Mouse (Mus musculus) thymus, postnatal 0 days (tissue): ENCODE data around the gene Brinp2. TPM values are rescaled to one million over a fixed set of nuclear protein-coding genes. Genes with fewer than 3 reads are reported as not detected.

Source experiments
- DNase-seq: peaks from one replicate; pipeline ENCODE4 v3.0.0-alpha.2; 2015; ENCODE audit warnings: low spot score
- polyA plus RNA-seq: library from polyadenylated mRNA; unstranded; fragments of >200 nt; fragmentation: Nextera tagmentation; extraction: Ambion mirVana; gene quantifications from 2 replicates; pipeline ENCODE4 v1.2.1, GENCODE M21; 2015

Brinp2 gene
- polyA plus RNA-seq: 0.35 and 0.57 TPM in 2 replicates

- DNase-seq: no peak
Measured at GRCm38 (mm10) chr1:158356051-158356461, at the start of gene Brinp2. Gene Brinp2 (minus strand): TSS chr1:158356326.

DNA sequence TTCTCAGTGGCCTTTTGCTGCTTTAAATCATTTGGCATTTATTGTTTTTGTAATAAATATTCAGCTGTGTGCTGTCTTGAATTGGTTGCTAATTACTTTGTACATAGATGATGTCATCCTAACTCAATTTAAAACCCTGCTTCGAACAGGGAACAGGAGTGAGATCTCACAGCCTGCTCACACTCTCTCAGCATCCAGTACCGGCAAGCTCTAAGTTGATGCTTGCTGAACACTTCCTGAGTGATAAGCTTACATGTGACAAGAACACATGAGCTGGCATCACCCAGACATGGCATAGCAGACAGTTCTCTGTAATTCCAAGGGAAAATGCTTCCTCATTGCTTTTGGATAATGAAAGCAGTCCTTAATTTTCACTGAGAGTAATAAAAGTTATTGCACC, 44.8 kb upstream of the Brinp2 start:
- DNase-seq: no peak

DNA sequence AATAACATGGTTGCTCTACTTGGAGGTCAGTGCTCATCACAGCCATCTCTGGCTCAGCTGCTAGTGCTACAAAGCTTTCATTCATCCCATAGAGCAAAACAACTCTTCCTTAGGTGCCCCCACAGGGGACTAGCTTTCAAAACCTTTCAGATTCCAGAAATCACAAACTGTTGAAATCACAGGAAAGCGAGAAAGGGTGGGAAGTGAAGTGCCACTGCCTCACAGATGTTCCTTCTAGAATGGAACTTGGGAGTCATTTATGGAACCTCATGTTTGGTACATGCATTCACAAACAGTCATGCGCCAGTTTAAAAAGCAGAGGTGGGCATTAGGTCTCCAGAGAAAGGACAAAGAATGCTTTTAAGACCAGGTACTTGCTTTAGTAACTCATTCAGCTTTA, 40.9 kb upstream of the Brinp2 start:
- no peak for DNase-seq

DNA sequence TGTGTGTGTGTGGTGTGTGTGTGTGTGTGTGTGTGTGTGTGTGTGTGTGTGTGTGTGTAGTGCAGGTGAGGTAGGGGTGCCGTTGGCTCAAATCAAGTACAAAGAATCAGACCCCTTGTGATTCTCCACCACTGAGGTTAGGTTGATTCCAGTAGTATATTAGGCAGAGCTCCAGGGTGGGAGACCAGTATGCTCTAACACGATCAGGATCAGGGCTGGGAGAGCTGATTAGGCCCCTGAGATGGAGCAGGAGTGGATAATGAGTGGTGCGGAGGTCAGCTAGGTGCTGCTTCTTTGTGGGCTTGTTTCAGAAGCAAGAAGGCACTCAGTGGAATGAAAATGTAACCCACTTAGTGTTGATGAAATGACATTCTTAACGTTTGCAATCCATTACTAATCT, 34.6 kb upstream of the Brinp2 start:
- DNase-seq: no peak

DNA sequence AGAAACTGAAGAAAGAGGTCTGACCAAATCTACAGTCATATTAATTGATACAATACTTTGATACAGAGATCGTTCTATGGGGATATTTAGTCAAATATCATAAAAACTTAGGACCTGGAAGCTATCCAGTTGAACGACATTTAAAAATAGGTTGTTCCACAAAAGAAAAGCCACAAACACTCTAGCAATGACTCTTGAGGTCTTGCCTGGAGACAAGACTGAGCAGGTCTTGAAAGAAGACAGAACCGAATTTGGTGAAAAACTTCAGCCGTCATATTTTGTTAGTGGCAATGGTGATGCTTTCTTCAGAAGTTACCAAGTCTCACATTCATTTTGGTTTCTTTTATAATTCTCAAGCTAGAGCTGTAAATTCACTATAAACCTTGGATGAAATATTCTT, 32.9 kb upstream of the Brinp2 start:
- no peak for DNase-seq

GRCm38 (mm10) chr1:158386781-158387180, 30.7 kb upstream of the Brinp2 start:
- no peak for DNase-seq

- DNase-seq: no peak
Measured at GRCm38 (mm10) chr1:158385311-158385710, 29.2 kb upstream of the Brinp2 start.

GRCm38 (mm10) chr1:158383210-158383609, 27.1 kb upstream of the Brinp2 start:
- no peak for DNase-seq

DNA sequence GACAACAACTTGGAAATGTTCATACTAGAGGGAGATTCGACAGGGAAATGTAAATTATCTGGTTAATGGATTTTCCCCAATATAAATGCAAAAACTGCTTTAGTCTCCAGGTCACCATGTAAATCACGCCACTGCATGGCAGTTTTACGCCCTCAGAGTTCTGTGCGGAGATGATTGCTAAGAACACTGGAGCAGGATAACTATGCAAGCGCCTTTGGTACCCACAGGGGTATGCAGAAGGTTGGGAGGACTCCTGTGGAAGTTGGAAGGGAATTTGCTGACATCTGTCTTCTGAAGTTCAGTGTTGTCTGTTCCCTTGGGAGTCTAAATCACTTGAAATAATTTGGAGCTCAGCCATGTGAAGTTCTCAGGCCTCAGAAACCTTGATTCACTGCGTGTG, 26.2 kb upstream of the Brinp2 start:
- DNase-seq: no peak

DNA sequence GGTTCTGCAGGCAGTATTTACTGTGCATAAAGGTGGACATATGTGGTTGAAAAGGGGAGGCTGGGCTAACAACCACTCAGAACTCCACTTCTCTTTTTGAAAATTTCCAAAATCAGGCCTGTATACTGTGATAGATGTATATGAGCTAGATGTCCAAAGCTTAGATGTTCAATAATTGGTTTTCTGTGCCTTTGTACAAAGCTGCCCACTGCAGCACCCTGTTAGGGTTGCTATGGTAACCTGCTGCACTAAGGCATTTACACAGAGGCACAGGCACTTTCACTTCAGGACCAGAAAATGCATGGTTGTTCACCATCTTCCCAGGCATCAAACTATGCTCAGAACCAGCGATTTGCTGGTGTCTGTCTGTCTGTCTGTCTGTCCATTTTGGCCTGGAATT, 8.3 kb upstream of the Brinp2 start:
- DNase-seq: no peak

- no peak for DNase-seq
Measured at GRCm38 (mm10) chr1:158362292-158363101, 6.4 kb upstream of the Brinp2 start.

- no peak for DNase-seq
Measured at GRCm38 (mm10) chr1:158361964-158362291, 5.8 kb upstream of the Brinp2 start, which contains the start of gene Astn1. Gene Astn1 (plus strand): TSS chr1:158362273.

DNA sequence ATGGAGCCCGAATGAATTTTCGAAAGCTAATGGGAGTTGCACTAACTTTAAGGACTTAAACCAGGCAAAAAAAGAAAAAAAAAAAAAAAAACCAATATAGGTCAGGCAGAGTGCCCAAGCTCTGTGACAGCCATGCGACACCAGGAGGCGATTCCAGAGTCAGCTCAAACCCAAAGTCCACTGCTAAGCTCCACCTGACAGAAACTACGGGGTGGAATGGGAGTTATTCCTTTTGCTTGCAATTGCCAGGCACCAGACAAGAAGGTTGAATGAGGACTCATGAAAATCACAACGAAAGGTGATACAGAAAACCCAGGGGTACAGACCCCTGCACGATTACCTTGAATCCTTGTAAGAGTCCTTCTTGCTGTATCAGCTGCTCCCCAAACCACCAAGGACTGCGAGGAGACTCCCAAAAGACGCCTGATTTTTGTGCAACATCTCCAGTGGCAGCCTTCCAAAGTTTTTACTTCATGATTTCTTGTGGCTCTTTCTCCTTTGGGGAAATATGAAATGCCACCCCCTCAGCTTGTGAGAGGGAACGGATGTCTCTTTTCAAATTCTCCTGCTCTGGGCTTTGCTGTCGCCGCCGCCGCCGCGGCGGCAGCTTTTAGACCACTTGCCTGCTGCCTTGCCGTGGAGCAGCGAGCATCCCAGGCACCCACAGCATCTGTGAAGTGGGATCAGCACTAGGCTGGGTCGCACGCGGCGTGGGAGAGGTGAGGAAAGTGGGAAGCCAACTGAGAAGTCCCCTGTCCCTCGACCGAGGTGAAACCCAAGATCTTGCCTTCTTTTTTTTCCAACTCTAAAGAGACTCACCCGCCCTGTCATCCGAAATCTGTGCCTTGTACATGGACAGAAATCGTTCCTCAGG, 712 bp downstream of the Brinp2 start:
- no peak for DNase-seq

DNA sequence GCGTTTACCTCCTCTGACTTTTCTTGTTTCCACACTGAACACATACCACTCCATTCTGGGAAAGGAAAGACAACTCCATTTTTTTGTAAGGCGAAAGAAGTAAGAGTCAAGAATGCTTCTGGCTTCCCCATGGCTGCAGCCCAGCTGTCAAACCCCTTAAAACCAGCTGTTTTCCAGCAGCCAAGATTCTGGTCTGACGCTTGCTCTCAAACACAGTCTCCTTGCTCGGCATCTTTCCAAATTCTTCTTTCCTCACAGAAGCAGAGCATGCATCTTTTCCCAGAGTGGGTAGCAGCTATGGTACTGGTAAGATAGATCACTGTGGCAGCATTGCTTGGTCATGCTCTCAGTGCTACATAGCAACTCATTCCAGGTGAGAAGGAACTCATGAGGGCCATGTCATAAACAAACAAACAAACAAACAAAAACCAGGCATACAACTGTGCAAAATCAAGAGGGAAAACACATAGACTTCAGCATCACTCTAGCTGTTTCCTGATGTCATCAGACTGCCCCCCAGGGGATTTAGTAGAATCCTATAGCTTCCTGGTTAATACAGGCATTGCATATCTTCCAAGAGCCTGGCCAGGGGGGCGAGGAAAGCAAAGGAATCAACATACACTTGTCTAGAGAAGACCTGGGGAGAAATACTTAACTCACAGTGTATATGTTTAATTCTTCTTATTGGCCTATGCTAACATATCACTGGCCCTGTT, 2.3 kb downstream of the Brinp2 start:
- DNase-seq: no peak

DNA sequence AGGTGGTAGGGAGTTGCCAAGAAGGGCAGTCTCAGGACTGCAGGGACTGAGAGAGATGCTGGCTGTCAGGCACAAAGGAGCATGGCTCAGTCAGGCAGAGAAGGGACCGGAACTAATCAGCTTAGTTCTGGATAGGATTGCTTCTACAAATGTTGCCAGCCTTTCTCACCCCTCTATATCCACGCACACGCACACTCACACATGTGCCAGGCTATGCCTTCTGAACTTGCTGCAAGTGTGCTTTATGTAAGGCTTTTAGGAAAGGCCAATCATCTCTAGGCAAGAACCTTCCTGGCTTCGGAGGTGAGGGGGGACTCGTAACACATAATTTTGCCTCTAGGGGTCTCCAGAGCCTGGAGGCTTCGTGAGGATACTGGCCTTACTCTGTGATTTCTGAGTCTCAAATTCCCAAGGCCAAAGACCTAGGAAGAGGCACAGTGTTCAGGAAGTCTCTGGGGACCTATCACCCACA, 12.8 kb downstream of the Brinp2 start:
- DNase-seq: no peak

- DNase-seq: no peak
Measured at GRCm38 (mm10) chr1:158328839-158329238, 27.3 kb downstream of the Brinp2 start.

- DNase-seq: no peak
Measured at GRCm38 (mm10) chr1:158328126-158328525, 28.0 kb downstream of the Brinp2 start.

- no peak for DNase-seq
Measured at GRCm38 (mm10) chr1:158323325-158323724, 32.8 kb downstream of the Brinp2 start.

- DNase-seq: no peak
Measured at GRCm38 (mm10) chr1:158310426-158311156, 45.5 kb downstream of the Brinp2 start.

GRCm38 (mm10) chr1:158297042-158297441, 59.1 kb downstream of the Brinp2 start:
- no peak for DNase-seq
